In the genomic region with DNA sequence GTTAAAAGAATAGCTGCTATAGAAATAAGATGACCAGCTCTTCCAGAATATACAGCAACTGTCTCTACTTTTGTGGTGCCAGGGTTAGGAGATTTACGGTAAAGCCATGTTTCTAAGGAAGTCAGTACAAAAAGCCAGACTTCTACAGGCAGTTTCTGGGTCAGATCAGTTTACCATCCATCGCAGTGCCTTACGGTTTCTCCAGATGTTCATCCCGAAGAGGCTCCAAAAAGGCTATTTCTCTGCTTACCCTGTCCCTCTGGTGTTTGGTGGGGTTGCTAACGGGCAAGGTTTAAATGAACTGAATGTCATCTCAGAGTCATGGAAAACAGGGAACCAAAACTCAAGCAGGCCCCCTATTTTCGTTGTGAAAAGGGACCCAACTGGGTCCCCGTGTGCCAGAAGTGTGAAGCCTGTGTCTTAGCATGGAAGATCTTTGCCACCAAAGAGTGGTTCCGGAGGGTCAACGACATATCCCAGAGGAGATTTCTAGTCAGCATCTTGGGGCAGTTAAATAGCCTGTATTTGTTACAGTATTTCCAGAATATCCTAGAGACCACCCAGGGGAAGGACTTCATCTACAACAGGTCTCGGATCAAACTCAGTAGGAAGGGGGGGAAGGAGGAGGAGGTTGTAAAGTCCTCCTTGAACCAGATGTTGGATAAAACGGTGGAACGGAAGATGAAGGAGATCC, we compare ENCODE assay signal across 8 mouse cellular contexts. TPM values are rescaled to one million over a fixed set of nuclear protein-coding genes. Genes with fewer than 3 reads are reported as not detected.
DNase-seq lines count a peak whose midpoint lies in the region; ATAC-seq and TF ChIP-seq lines count a peak whose summit lies in the region.

A gene (plus strand): TSS at position 109 of the 694 bp plus-strand sequence.

- H3K9me3 ChIP-seq in forebrain, embryonic 16.5 days (ENCODE audit: control insufficient read depth, low read length), result no peaks in the 10 kb centered on the region
- H3K9me3 ChIP-seq in intestine, postnatal 0 days (ENCODE audit: control insufficient read depth), result no peaks in the 10 kb centered on the region
- H3K9me3 ChIP-seq in liver, embryonic 15.5 days (replicated peaks), result no peaks in the 10 kb centered on the region
- no peaks in the 10 kb centered on the region for H3K9me3 ChIP-seq in neural tube, embryonic 15.5 days (replicated peaks)

- peak within 1 kb of the TSS; percentile 62 for H3K4me3 ChIP-seq in gastrocnemius, adult 2 months
- H3K4me3 ChIP-seq in forebrain, embryonic 16.5 days (replicated peaks; ENCODE audit: low read length), result no peak within 1 kb of the TSS
- H3K4me3 ChIP-seq in intestine, postnatal 0 days (ENCODE audit: low read depth, low read length), result no peak within 1 kb of the TSS
- no peak within 1 kb of the TSS for H3K4me3 ChIP-seq in liver, embryonic 15.5 days (replicated peaks)
- H3K4me3 ChIP-seq in neural tube, embryonic 15.5 days (replicated peaks), result peak within 1 kb of the TSS; percentile 16; the same call in 1 of the 2 replicates

- no peaks in the 10 kb centered on the region for H3K36me3 ChIP-seq in forebrain, embryonic 16.5 days (ENCODE audit: control insufficient read depth, insufficient read depth)
- H3K36me3 ChIP-seq in intestine, postnatal 0 days (ENCODE audit: control insufficient read depth, insufficient read depth), result peaks cover 4% of the 10 kb centered on the region; the same call in 1 of the 2 replicates
- no peaks in the 10 kb centered on the region for H3K36me3 ChIP-seq in liver, embryonic 15.5 days (replicated peaks)
- H3K36me3 ChIP-seq in neural tube, embryonic 15.5 days, result no peaks in the 10 kb centered on the region

- WGBS in forebrain, embryonic 16.5 days, result 28% methylated on average over 12 of the region's 12 CpGs
- 36% methylated on average over 12 of the region's 12 CpGs for WGBS in intestine, postnatal 0 days
- WGBS in liver, embryonic 15.5 days (ENCODE audit: insufficient replicate concordance), result 33% methylated on average over 12 of the region's 12 CpGs
- WGBS in neural tube, embryonic 15.5 days, result 32% methylated on average over 12 of the region's 12 CpGs

- DNase-seq in gastrocnemius, adult 2 months, result no peak
- no peak for DNase-seq in gastrocnemius, adult 18-20 months (ENCODE audit: low spot score)
- DNase-seq in R1 (ENCODE audit: low read depth, low spot score), result peak; percentile 73
- DNase-seq in adrenal gland, adult 2 months, result no peak

- peaks cover 4% of the 10 kb centered on the region; the same call in 1 of the 2 replicates for H3K4me1 ChIP-seq in forebrain, embryonic 16.5 days (replicated peaks; ENCODE audit: control insufficient read depth, insufficient read depth, low read length)
- H3K4me1 ChIP-seq in intestine, postnatal 0 days (replicated peaks; ENCODE audit: control insufficient read depth, insufficient read depth, low read length), result no peaks in the 10 kb centered on the region
- H3K4me1 ChIP-seq in liver, embryonic 15.5 days (replicated peaks), result peaks cover 18% of the 10 kb centered on the region; the same call in 1 of the 2 replicates
- 0 out of 2 replicates have a peak, but pooled peaks cover 3% of the 10 kb centered on the region for H3K4me1 ChIP-seq in neural tube, embryonic 15.5 days

- TF ChIP-seq CTCF in gastrocnemius, adult 2 months (IDR thresholded peaks at IDR 0.05), result no peak
- no peak for TF ChIP-seq CTCF in intestine, postnatal 0 days (IDR thresholded peaks at IDR 0.05; ENCODE audit: low read depth)

- no peak for ATAC-seq in forebrain, embryonic 16.5 days
- ATAC-seq in intestine, postnatal 0 days, result no peak
- ATAC-seq in liver, embryonic 15.5 days (ENCODE audit: insufficient read depth), result no peak
- ATAC-seq in neural tube, embryonic 15.5 days (ENCODE audit: low FRiP score), result no peak

- no peak within 1 kb of the TSS for H3K9ac ChIP-seq in forebrain, embryonic 16.5 days (replicated peaks; ENCODE audit: low read depth, low read length)
- H3K9ac ChIP-seq in intestine, postnatal 0 days (ENCODE audit: low read depth, low read length), result 0 out of 2 replicates have a peak within 1 kb of the TSS, but pooled peaks have one; percentile 27
- no peak within 1 kb of the TSS for H3K9ac ChIP-seq in liver, embryonic 15.5 days
- no peak within 1 kb of the TSS for H3K9ac ChIP-seq in neural tube, embryonic 15.5 days (replicated peaks)

- peak within 1 kb of the TSS; percentile 39 for H3K4me2 ChIP-seq in forebrain, embryonic 16.5 days (ENCODE audit: low read length)
- peak within 1 kb of the TSS; percentile 44 for H3K4me2 ChIP-seq in intestine, postnatal 0 days (replicated peaks; ENCODE audit: low read depth)
- peak within 1 kb of the TSS; percentile 31 for H3K4me2 ChIP-seq in liver, embryonic 15.5 days
- peak within 1 kb of the TSS; percentile 31 for H3K4me2 ChIP-seq in neural tube, embryonic 15.5 days

- intact Hi-C loops in gastrocnemius, adult 2 months (cut with DNase I), result no loop called here

- peak within 1 kb of the TSS; percentile 62 for H3K27ac ChIP-seq in gastrocnemius, adult 2 months
- H3K27ac ChIP-seq in forebrain, embryonic 16.5 days (ENCODE audit: low read length), result no peak within 1 kb of the TSS
- H3K27ac ChIP-seq in intestine, postnatal 0 days (ENCODE audit: low read depth, low read length), result no peak within 1 kb of the TSS
- 0 out of 2 replicates have a peak within 1 kb of the TSS, but pooled peaks have one; percentile 19 for H3K27ac ChIP-seq in liver, embryonic 15.5 days (replicated peaks)
- 0 out of 2 replicates have a peak within 1 kb of the TSS, but pooled peaks have one; percentile 2 for H3K27ac ChIP-seq in neural tube, embryonic 15.5 days (replicated peaks)

- H3K27me3 ChIP-seq in forebrain, embryonic 16.5 days (replicated peaks; ENCODE audit: control insufficient read depth, insufficient read depth, low read length), result no peaks in the 10 kb centered on the region
- no peaks in the 10 kb centered on the region for H3K27me3 ChIP-seq in intestine, postnatal 0 days (replicated peaks; ENCODE audit: control insufficient read depth, insufficient read depth, low read length)
- H3K27me3 ChIP-seq in liver, embryonic 15.5 days, result no peaks in the 10 kb centered on the region
- no peaks in the 10 kb centered on the region for H3K27me3 ChIP-seq in neural tube, embryonic 15.5 days (replicated peaks)

RNA-seq across cellular contexts. Expression of the gene that starts here (rescaled TPM):
- under 1 TPM; 0.33 to 0.45 TPM for total RNA-seq in gastrocnemius, adult 2 months (2021)
- under 1 TPM; 0.07 to 0.19 TPM for total RNA-seq in gastrocnemius, adult 18-20 months (2021)
- polyA plus RNA-seq in forebrain, embryonic 16.5 days (2015; fragmentation: Nextera tagmentation; extraction: Ambion mirVana), result 0.21 and 0.25 TPM in 2 replicates
- polyA plus RNA-seq in intestine, postnatal 0 days (2015; fragmentation: Nextera tagmentation; extraction: Ambion mirVana), result 0.14 and 0.17 TPM in 2 replicates
- polyA plus RNA-seq in liver, embryonic 15.5 days (2015; fragmentation: Nextera tagmentation; extraction: Ambion mirVana), result 0.07 and 0.28 TPM in 2 replicates
- 0.19 and 0.55 TPM in 2 replicates for polyA plus RNA-seq in neural tube, embryonic 15.5 days (2015; fragmentation: Nextera tagmentation; extraction: Ambion mirVana)
- total RNA-seq in adrenal gland, adult 2 months (2021), result under 1 TPM; 0.89 to 0.97 TPM
- polyA plus RNA-seq in adrenal gland, adult 2 months (2012; rRNA removed), result 0.41 TPM in 1 of 2 replicates, not detected in the other

Comparison
In these comparisons a context has a peak if more than half of its experiments do, and no peak if none do; other contexts are left out.
1. H3K27ac ChIP-seq: peak in gastrocnemius, adult 2 months (single experiment), liver, embryonic 15.5 days (single experiment) and neural tube, embryonic 15.5 days (single experiment); none in forebrain, embryonic 16.5 days (single experiment) and intestine, postnatal 0 days (single experiment).
2. H3K4me3 ChIP-seq: peak in gastrocnemius, adult 2 months (single experiment) and neural tube, embryonic 15.5 days (single experiment); none in forebrain, embryonic 16.5 days (single experiment), intestine, postnatal 0 days (single experiment) and liver, embryonic 15.5 days (single experiment).
3. Peak in every context shown above with its lines, with median percentiles within 50 percentile points of each other: H3K4me2 ChIP-seq.